Mouse (Mus musculus) CD4-positive, CD25-positive, alpha-beta regulatory T cell, adult 4 months (primary cell): ENCODE results near the gene Kif26a. TPM values are rescaled to one million over a fixed set of nuclear protein-coding genes. Genes with fewer than 3 reads are reported as not detected.

ENCODE experiments used
- ATAC-seq: one replicate; pipeline ENCODE4 v1.8.0; 2017
- polyA plus RNA-seq, 2 experiments: library from polyadenylated mRNA; unstranded; fragments of 100-300 nt; shearing (Covaris generic); gene quantifications; one replicate each; pipeline ENCODE4 v1.2.1; 2017

The Kif26a gene
- polyA plus RNA-seq, 2 experiments from 2014 or later, result not detected

DNA sequence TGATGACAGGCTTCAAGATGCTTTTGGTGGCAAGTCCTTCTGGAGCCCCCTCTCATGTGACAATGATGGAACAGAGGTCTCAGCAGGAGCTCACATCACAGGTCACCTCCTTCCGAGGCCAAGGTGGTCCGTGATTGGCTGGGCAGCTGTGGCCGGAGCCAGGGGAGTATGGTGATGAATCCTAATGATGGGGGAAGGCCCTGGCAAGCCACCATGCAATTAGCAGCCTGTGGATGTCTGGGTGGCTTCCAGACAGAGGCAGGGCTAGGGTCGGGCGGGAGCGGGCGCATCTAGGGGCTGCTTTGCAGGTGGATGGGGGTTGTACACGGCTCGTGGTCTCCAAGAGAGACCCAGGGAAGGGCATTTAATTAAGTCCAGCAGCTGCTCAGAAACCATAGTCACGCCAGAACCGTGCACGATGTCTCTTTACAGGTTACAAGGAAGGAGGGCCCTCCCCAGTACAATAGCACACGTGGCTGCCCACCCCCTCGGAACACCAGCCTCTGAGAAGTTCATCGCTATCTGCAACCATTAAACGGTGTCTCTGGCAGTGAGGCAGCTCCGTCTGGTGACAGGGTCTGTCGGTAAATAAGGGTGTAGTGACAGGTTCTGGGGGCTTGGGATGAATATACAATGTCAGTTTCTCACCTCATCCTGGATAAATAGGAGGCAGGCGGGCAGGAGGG, 75.9 kb downstream of the Kif26a start:
- no peak for ATAC-seq

DNA sequence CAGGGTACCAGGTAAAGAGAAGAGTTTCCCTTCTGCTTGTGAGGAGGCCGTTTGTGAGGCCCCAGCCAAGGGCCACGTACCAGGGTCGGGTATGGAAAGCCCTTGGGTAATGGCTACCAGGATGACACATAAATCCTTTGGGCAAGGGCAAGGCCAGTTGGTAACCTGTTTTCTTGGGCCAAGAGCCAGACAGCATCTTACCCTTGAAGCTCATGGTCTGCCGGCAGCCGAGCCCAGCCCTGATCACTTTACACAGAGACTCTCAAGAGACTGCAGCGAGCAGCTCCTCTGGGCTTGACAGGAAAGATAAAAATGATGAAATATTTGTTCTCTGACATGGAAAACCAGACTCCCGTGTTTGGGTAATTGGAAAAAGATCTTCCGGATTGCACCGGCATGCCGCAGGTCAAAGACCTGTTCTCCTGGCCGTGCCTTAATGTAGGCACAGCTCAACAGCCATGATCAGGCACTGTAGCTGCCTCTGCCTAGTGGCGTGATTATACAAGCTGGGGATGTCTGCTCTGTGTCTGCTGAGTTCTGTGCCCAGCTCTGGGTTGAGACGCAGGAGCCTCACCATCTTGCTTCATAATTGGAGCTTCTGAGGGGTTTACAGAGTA, 77.8 kb downstream of the Kif26a start:
- ATAC-seq, result no peak

DNA sequence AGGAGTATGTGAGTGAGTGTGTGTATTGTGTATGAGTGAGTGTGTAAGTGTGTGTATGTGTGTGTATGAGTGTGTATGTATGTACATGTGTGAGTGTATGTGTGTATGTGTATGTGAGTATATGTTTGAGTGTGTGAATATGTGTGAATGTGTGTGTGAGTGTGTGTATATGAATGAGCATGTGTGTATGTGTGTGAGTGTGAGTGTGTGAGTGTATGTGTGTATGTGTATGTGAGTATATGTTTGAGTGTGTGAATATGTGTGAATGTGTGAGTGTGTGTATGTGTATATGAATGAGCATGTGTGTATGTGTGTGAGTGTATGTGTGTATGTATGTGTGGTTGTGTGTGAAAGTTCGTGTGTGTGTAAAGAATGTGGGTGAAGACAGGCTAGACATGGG, 80.2 kb downstream of the Kif26a start:
- no peak for ATAC-seq

DNA sequence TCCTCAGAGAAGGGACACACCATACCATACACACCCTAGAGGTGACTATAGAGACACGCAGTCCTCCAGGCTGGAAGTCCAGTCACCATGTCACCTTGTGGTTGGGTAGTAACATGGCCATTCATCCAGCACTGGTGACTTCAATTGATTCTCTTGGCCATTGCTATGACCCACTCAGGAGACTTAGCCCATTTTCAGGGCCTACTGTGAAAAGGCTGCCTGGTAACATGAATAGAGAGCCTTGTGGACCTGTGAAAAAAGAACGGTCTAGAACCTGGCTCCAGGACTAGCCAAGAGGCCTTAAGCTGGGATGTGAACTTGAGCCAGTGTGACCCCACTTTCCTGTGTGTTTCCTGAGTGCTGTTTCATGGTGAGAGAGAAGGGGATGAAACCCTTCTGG, 80.6 kb downstream of the Kif26a start:
- no peak for ATAC-seq

DNA sequence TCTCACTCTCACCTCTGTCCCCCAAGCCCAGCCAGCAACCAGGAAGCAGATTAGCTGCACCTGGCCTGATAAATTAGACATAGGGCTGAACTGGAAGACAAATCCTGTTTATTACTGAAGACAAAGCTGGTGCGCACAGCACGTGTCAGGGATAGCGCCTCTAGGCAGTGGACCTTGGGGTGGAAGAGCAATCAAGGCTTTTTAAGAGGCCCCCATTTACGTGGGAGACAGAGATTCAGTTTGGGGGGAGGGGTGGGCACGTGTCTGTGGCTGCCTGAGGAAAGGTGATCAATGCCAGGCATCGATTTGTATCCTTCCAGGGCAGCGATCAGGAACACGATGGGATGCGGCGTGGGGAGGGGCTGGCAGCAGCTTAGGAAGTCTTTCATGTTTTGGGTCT, 83.1 kb downstream of the Kif26a start:
- no peak for ATAC-seq

DNA sequence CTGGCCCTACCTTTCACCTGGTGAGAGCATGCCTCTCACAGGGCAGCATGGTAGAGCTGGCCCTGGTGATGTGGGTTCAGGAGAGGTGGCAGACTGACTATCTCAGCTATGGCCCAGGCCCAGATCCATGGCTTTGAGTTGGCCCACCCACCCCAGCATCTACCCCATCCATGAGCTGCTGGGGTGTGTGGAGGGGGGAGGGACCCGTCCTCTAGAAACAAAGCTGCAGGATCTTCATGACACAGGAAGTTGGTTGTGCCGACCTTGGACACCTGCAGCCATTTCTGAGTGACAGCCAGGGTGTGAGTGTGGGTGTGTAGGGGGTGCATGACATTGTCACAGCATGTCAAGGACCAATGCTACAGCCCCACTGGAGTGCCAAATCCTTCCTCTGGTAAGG, 84.2 kb downstream of the Kif26a start:
- no peak for ATAC-seq

Other genes starting within 250 kb of the Kif26a start
- gene Ppp1r13b, start 238.1 kb upstream of the Kif26a start, polyA plus RNA-seq, result 10 to 100 TPM; 10.7 to 15.1 TPM
- gene Atp5mpl, start 179.2 kb upstream of the Kif26a start, polyA plus RNA-seq, result 100 to 1,000 TPM; 202 to 279 TPM
- not detected for gene Tdrd9, start 174.6 kb upstream of the Kif26a start, polyA plus RNA-seq
- not detected for gene Rd3l, start 164.9 kb upstream of the Kif26a start, polyA plus RNA-seq
- not detected for gene Aspg, start 39.5 kb upstream of the Kif26a start, polyA plus RNA-seq